Mouse (Mus musculus) embryonic fibroblast, embryonic 13.5 days (primary cell): ENCODE results near the gene Mta1.

Source experiments
- CTCF ChIP-seq: IDR thresholded peaks from 2 replicates; pipeline ENCODE4 v1.5.1; 2011; ENCODE audit warnings: mild to moderate bottlenecking, control low read depth, low read length, moderate library complexity, borderline replicate concordance; ENCODE audit not compliant: insufficient read depth
- POLR2A ChIP-seq: IDR thresholded peaks from 2 replicates; pipeline ENCODE4 v1.6.1; 2011; ENCODE audit warnings: low read depth, mild to moderate bottlenecking, control low read depth, low read length, moderate library complexity

GRCm38 (mm10) chr12:113075486-113075885 lies 22.6 kb upstream of the Mta1 start:
- TF ChIP-seq CTCF = no peak
- TF ChIP-seq POLR2A = no peak
